Mouse (Mus musculus) olfactory bulb, adult 2 months (tissue): ENCODE results near the gene Hoxd9. TPM values are rescaled to one million over a fixed set of nuclear protein-coding genes. Genes with fewer than 3 reads are reported as not detected.

Experiments
- H3K27ac ChIP-seq: fragments of 200-500 bp; 2 replicates; pipeline ENCODE4 v1.5.1; 2012; ENCODE audit warnings: low read depth, low read length; ENCODE audit not compliant: insufficient read depth
- H3K4me1 ChIP-seq: fragments of 200-500 bp; 2 replicates; pipeline ENCODE4 v1.6.1; 2012; ENCODE audit warnings: low read length; ENCODE audit not compliant: control insufficient read depth, insufficient read depth
- H3K4me3 ChIP-seq: fragments of 200-500 bp; 2 replicates; pipeline ENCODE4 v1.5.1; 2012; ENCODE audit warnings: mild to moderate bottlenecking, low read depth, low read length, moderate library complexity; ENCODE audit not compliant: insufficient read depth
- CTCF ChIP-seq: fragments of 200-500 bp; IDR thresholded peaks from 2 replicates; pipeline ENCODE4 v1.5.1; 2012; ENCODE audit warnings: low read depth, mild to moderate bottlenecking, low read length, moderate library complexity; ENCODE audit not compliant: insufficient read depth
- POLR2A ChIP-seq: fragments of 200-500 bp; IDR thresholded peaks from 2 replicates; pipeline ENCODE4 v1.6.1; 2012; ENCODE audit warnings: mild to moderate bottlenecking, low read depth, low read length, moderate library complexity; ENCODE audit not compliant: insufficient read depth
- WGBS: fragments of 180-500 bp; shearing (Covaris S2); methylation state at CpG from one replicate; pipeline ENCODE4 v1.1.7; 2018; 5-methylcytosine and 5-hydroxymethylcytosine counted together
- polyA plus RNA-seq: library from polyadenylated mRNA; stranded (reverse); fragments of >200 nt; gene quantifications from 2 replicates; pipeline ENCODE4 v1.2.4, GENCODE M21; 2012; ENCODE audit warnings: low replicate concordance; ENCODE audit not compliant: missing spikeins, insufficient read depth, insufficient read length

The Hoxd9 gene
- not detected in 2 replicates for polyA plus RNA-seq

GRCm38 (mm10) chr2:74697567-74698121, at the start of gene Hoxd9:
TSS of gene Hoxd9 (plus strand) at chr2:74697727.
- H3K4me3 ChIP-seq: no peak within 1 kb of the TSS
- WGBS: 1% methylated on average over 43 of the region's 43 CpGs
- no peak within 1 kb of the TSS for H3K27ac ChIP-seq

GRCm38 (mm10) chr2:74652996-74653340, 44.6 kb upstream of the Hoxd9 start:
- WGBS: 37% methylated on average over 2 of the region's 2 CpGs
- no peak overlapping the region for H3K4me3 ChIP-seq
- TF ChIP-seq CTCF: no peak
- TF ChIP-seq POLR2A: no peak
- 0 out of 2 replicates have a peak, but pooled peaks cover 3% of the 10 kb centered on the region for H3K4me1 ChIP-seq
- H3K27ac ChIP-seq: no peak overlapping the region

More at GRCm38 (mm10) chr2:74697567-74698121, at the start of gene Hoxd9:
- no peak for TF ChIP-seq POLR2A
- TF ChIP-seq CTCF: no peak
- peaks cover 4% of the 10 kb centered on the region; the same call in 1 of the 2 replicates for H3K4me1 ChIP-seq

GRCm38 (mm10) chr2:74653781-74654535, 43.6 kb upstream of the Hoxd9 start:
- H3K4me3 ChIP-seq: no peak overlapping the region
- no peak overlapping the region for H3K27ac ChIP-seq
- WGBS: 16% methylated on average over 17 of the region's 17 CpGs
- no peak for TF ChIP-seq CTCF
- TF ChIP-seq POLR2A: no peak
- 0 out of 2 replicates have a peak, but pooled peaks cover 3% of the 10 kb centered on the region for H3K4me1 ChIP-seq

GRCm38 (mm10) chr2:74654743-74655419, 42.6 kb upstream of the Hoxd9 start:
- 0 out of 2 replicates have a peak, but pooled peaks cover 3% of the 10 kb centered on the region for H3K4me1 ChIP-seq
- TF ChIP-seq CTCF (no peak), POLR2A (no peak)
- no peak overlapping the region for H3K27ac ChIP-seq
- WGBS: 6% methylated on average over 20 of the region's 20 CpGs
- no peak overlapping the region for H3K4me3 ChIP-seq

DNA sequence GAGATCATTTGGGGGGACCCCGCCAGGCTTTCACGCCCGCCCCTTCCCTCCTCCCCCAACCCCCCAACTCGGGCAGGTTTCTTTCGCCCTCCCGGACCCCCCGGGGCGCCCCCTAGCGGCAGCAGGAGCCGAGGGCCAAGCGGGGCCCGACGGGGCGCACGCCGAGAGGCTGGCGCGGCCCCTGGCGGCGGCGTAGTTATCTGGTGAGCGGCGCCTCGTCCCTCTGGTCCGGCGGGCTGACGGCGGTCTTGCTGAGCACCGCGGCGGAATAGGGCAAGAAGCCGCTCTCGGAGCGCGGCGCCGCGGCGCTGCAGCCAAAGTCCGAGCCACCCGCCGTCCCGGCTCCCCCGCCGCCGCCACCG, 42.1 kb upstream of the Hoxd9 start:
- Histone ChIP-seq H3K27ac (no peak overlapping the region), H3K4me1 (0 out of 2 replicates have a peak, but pooled peaks cover 3% of the 10 kb centered on the region), H3K4me3 (no peak overlapping the region)
- TF ChIP-seq CTCF (no peak), POLR2A (no peak)
- WGBS: 4% methylated on average over 45 of the region's 47 CpGs

DNA sequence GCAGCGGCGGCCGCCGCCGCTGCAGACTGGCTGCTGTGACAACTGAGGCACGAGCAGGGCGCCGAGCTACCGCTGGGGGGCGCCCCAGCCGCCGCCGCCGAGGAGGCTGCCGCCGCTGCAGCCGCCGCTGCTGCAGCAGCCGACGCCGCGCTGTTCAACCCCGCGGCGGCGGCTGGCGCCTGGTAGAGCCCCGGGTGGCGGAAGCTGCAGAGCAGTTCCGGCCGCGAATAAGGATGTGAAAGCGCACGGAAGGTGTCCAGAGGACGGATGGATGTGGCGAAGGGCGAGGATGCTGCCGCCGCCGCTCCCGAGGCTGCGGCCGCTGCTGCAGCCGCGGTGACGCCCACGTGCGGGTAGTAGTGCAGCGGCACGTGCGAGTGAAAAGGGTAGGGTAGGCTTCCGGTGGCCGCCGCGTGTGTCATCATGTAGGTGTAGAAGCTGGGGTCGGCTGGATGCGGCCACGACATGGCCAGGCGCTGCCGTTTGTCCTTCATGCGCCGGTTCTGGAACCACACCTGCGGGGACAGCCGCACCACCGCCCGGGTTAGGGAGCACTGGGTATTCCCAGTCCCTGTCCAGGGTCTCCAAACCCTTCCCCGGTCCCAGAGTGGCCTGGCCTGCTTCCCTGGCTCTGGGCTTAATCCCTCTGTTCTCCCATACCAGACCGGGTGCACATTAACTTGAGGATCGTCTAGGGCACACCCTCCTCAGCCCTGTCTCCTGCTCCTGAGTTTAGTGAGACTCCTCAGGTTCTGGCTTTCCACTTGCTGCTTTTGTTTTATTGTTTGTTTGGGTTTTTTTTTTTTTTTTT, 41.5 kb upstream of the Hoxd9 start:
- WGBS: 3% methylated on average over 68 of the region's 69 CpGs
- no peak overlapping the region for H3K27ac ChIP-seq
- no peak for TF ChIP-seq POLR2A
- TF ChIP-seq CTCF: no peak
- H3K4me3 ChIP-seq: no peak overlapping the region
- H3K4me1 ChIP-seq: 0 out of 2 replicates have a peak, but pooled peaks cover 3% of the 10 kb centered on the region

GRCm38 (mm10) chr2:74656632-74657021, 40.9 kb upstream of the Hoxd9 start:
- Histone ChIP-seq H3K4me1 (0 out of 2 replicates have a peak, but pooled peaks cover 3% of the 10 kb centered on the region), H3K27ac (no peak overlapping the region), H3K4me3 (no peak overlapping the region)
- WGBS: 7% methylated on average over 4 of the region's 4 CpGs
- no peak for TF ChIP-seq CTCF
- TF ChIP-seq POLR2A: no peak

DNA sequence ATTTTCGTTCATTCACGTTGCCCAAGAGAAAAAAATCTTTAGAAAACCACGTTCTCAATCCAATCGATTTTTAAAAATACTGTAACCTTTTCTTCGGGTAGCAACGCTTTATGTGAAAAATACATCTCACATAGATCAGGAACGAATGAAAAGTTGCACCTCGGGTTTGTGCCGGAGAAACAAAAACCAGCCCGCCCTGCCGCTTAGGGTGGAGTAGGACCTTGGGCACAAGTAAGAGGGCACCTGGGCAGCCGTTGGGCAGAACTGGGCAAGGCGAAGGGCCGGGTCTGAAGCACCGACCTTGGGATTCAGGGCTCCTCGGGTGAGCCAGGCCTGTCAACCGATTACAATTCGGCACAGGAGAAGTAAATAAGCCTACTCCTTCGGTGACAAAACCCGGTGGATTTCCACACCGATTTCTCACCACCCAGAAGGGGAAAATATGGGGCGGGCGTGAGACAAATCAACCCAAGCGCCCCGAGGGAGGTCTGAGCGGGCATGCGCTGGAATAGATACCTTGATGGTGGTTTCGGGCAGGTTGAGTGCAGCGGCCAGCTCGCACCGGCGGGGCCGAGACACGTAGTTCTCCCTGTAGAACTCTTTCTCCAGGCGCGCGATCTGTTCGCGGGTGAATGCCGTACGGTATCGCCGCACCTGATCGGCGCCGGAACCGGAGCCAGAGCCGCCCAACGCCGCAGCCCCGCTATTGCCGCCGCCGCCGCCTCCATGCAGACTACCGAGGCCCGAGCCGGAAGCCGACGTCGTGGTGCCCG, 40.1 kb upstream of the Hoxd9 start:
- Histone ChIP-seq H3K27ac (no peak overlapping the region), H3K4me3 (no peak overlapping the region), H3K4me1 (0 out of 2 replicates have a peak, but pooled peaks cover 3% of the 10 kb centered on the region)
- WGBS: 4% methylated on average over 62 of the region's 62 CpGs
- TF ChIP-seq CTCF: no peak
- no peak for TF ChIP-seq POLR2A
